Mouse (Mus musculus): ENCODE measurements around the gene Kazn.

- TF ChIP-seq MAFK (IDR thresholded peaks at IDR 0.05; ENCODE audit: insufficient read depth, low read depth, low read length) (no peak), ZNF384 (IDR thresholded peaks at IDR 0.05; ENCODE audit: low read depth, low read length) (no peak)
Measured at GRCm38 (mm10) chr4:142248426-142248825, 9.2 kb upstream of the Kazn start.

Data from ES-E14 (cell line).